Mouse (Mus musculus) intestine, embryonic 16.5 days (tissue): ENCODE measurements around the gene 4931409K22Rik. TPM values are rescaled to one million over a fixed set of nuclear protein-coding genes. Genes with fewer than 3 reads are reported as not detected.

Experiments used
- ATAC-seq: fragments of 200-750 bp; cut with Nextera tagmentation; 2 replicates; pipeline ENCODE4 v1.8.0; 2017; ENCODE audit warnings: moderate TSS enrichment, moderate library complexity
- H3K27ac ChIP-seq: fragments of 300-500 bp; sonication (generic); 2 replicates; pipeline ENCODE4 v1.5.1; 2014; ENCODE audit warnings: mild to moderate bottlenecking, low read length
- H3K27me3 ChIP-seq: fragments of 300-500 bp; sonication (generic); replicated peaks from 2 replicates; pipeline ENCODE4 v1.6.1; 2014; ENCODE audit warnings: low read length, control low read depth, mixed read lengths; ENCODE audit not compliant: control insufficient read depth, insufficient read depth
- H3K36me3 ChIP-seq: fragments of 300-500 bp; sonication (generic); 2 replicates; pipeline ENCODE4 v1.6.1; 2014; ENCODE audit warnings: low read length, control low read depth; ENCODE audit not compliant: control insufficient read depth, insufficient read depth
- H3K4me1 ChIP-seq: fragments of 300-500 bp; sonication (generic); 2 replicates; pipeline ENCODE4 v1.6.1; 2014; ENCODE audit warnings: low read length, control low read depth, mixed read lengths; ENCODE audit not compliant: control insufficient read depth, insufficient read depth
- H3K4me2 ChIP-seq: fragments of 300-500 bp; sonication (generic); 2 replicates; pipeline ENCODE4 v1.6.1; 2014; ENCODE audit warnings: low read depth, low read length, control low read depth
- H3K4me3 ChIP-seq: fragments of 300-500 bp; sonication (generic); 2 replicates; pipeline ENCODE4 v1.5.1; 2014; ENCODE audit warnings: mild to moderate bottlenecking, low read length
- H3K9ac ChIP-seq: fragments of 300-500 bp; sonication (generic); 2 replicates; pipeline ENCODE4 v1.6.1; 2014; ENCODE audit warnings: low read depth, low read length
- H3K9me3 ChIP-seq: fragments of 300-500 bp; sonication (generic); 2 replicates; pipeline ENCODE4 v1.6.1; 2016; ENCODE audit warnings: low read length, control low read depth; ENCODE audit not compliant: control insufficient read depth
- WGBS: fragments of 180-500 bp; shearing (Covaris S2); extraction: QIAGEN DNeasy Blood & Tissue Kit; methylation state at CpG from one replicate; pipeline ENCODE4 v1.1.7; 2014; 5-methylcytosine and 5-hydroxymethylcytosine counted together
- polyA plus RNA-seq: library from polyadenylated mRNA; unstranded; fragments of >200 nt; fragmentation: Nextera tagmentation; extraction: Ambion mirVana; gene quantifications from 2 replicates; pipeline ENCODE4 v1.2.1, GENCODE M21; 2015

Gene 4931409K22Rik
- polyA plus RNA-seq, result not detected in 2 replicates

DNA sequence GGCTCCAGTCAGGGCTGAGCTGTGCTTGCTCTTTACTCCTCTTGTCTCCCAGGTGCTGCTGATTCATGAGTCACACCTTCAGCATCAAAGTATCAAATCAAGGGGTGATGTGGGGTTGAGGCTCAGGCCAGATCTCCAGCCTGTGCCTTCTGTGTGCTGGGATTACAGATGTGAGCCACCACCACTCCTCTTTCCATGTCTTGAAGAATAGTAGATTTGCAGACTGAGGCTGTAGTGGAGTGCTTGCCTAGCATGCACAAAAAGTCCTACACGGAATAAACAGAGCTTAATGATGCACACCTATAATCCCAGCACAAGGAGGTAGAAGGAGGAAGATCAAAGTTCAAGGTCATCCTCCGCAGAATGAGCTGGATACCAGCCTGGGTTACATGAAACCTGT is at the start of gene 4931409K22Rik:
4931409K22Rik (minus strand) TSS at position 101 of the 400 bp plus-strand sequence.
- no peaks in the 10 kb centered on the region for H3K27me3 ChIP-seq
- no peak within 1 kb of the TSS for H3K27ac ChIP-seq
- H3K9me3 ChIP-seq, result no peaks in the 10 kb centered on the region
- H3K4me3 ChIP-seq, result no peak within 1 kb of the TSS
- ATAC-seq, result no peak
- no peak within 1 kb of the TSS for H3K9ac ChIP-seq
- WGBS, result 73% methylated on average over 2 of the region's 2 CpGs
- H3K36me3 ChIP-seq, result no peaks in the 10 kb centered on the region
- H3K4me1 ChIP-seq, result no peaks in the 10 kb centered on the region
- H3K4me2 ChIP-seq, result no peak within 1 kb of the TSS

GRCm38 (mm10) chr5:24605980-24606665 is 49.5 kb upstream of the 4931409K22Rik start:
- no peak overlapping the region for H3K4me3 ChIP-seq
- no peaks in the 10 kb centered on the region; the same call in 1 of the 2 replicates for H3K27me3 ChIP-seq
- 38% methylated on average over 14 of the region's 14 CpGs for WGBS
- H3K9ac ChIP-seq, result peak overlapping the region; percentile 82
- H3K9me3 ChIP-seq, result no peaks in the 10 kb centered on the region
- H3K36me3 ChIP-seq, result no peaks in the 10 kb centered on the region
- H3K4me1 ChIP-seq, result peaks cover 35% of the 10 kb centered on the region
- ATAC-seq, result no peak
- 0 out of 2 replicates have a peak overlapping the region, but pooled peaks have one; percentile 90 for H3K27ac ChIP-seq
- H3K4me2 ChIP-seq, result peak overlapping the region; percentile 72

DNA sequence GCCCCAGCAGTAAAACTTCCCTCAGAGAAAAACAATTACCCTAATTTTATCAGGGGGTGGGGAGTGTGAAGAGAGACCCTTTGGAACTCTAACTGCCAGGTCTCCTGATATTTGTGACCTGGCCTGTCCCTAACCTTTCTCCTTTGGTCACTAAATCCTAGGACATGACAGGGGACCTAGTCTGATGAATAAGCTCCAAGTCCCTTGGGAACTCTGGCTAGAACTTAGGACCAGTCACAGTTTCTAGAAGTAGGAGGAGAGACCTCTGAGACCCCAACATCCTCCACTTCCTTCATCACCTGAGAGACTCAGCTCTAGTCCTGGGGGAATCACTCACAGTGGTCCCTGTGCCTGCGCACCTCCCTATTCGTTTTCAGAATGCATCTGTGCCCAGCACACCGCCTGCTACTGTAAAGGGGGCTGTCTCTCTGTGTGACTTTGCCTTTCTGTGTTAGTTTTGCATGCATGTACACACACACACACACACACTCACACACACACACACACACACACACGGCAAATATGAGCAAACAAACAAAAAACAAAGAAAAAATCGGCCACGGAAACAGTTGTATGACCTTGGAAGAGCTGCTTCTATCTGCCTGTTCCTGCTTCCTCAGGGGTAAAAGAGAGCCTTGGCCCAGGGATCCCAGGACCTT is 48.8 kb upstream of the 4931409K22Rik start:
- peaks cover 5% of the 10 kb centered on the region; the same call in 1 of the 2 replicates for H3K27me3 ChIP-seq
- 23% methylated on average over 6 of the region's 6 CpGs for WGBS
- H3K4me2 ChIP-seq, result peak overlapping the region; percentile 72
- peak overlapping the region; percentile 74 for H3K4me3 ChIP-seq
- no peak for ATAC-seq
- peak overlapping the region; percentile 82 for H3K9ac ChIP-seq
- H3K9me3 ChIP-seq, result no peaks in the 10 kb centered on the region
- H3K27ac ChIP-seq, result peak overlapping the region; percentile 90
- H3K36me3 ChIP-seq, result no peaks in the 10 kb centered on the region
- peaks cover 42% of the 10 kb centered on the region for H3K4me1 ChIP-seq

- Histone ChIP-seq H3K4me3 (peak overlapping the region; percentile 74), H3K9ac (peak overlapping the region; percentile 82), H3K4me2 (peak overlapping the region; percentile 72), H3K27ac (peak overlapping the region; percentile 90), H3K9me3 (no peaks in the 10 kb centered on the region), H3K27me3 (peaks cover 5% of the 10 kb centered on the region; the same call in 1 of the 2 replicates), H3K36me3 (no peaks in the 10 kb centered on the region), H3K4me1 (peaks cover 44% of the 10 kb centered on the region)
- under 1% methylated on average over 45 of the region's 46 CpGs for WGBS
- ATAC-seq, result peak; percentile 74
Measured at GRCm38 (mm10) chr5:24604656-24605100, 48.1 kb upstream of the 4931409K22Rik start.

DNA sequence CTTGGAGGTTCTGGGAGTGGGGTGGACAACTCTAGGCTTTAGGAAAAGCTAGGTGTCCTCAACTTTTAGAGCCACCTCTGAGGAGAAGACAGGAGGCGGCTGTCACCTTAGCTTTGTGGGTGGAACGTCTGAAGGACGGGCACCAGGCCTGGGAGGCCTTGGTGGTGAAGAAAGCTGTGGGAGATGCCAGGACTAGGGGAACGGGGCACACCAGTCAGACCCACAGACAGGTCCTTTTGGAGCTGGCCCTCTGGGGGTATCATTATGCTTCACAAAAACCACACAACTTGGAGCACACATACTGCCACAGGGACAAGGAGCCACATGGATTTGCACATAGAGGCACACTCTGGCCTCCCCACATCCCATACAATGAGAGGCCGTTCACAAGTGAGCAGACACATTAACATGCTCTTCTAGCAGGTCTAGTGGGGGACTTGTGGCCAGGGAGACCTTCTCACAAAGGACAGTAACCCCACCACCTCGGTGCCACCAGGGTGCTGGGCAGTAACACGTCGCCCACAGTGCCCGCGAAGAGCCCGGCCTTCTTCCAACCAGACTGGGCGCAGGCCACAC is 47.6 kb upstream of the 4931409K22Rik start:
- peak overlapping the region; percentile 72 for H3K4me2 ChIP-seq
- peaks cover 45% of the 10 kb centered on the region for H3K4me1 ChIP-seq
- no peaks in the 10 kb centered on the region for H3K36me3 ChIP-seq
- peak overlapping the region; percentile 82 for H3K9ac ChIP-seq
- H3K27ac ChIP-seq, result peak overlapping the region; percentile 90
- H3K27me3 ChIP-seq, result peaks cover 7% of the 10 kb centered on the region
- 23% methylated on average over 12 of the region's 12 CpGs for WGBS
- ATAC-seq, result no peak
- H3K9me3 ChIP-seq, result no peaks in the 10 kb centered on the region
- H3K4me3 ChIP-seq, result peak overlapping the region; percentile 74

- peak overlapping the region; percentile 6; the same call in 1 of the 2 replicates for H3K4me3 ChIP-seq
- no peaks in the 10 kb centered on the region for H3K9me3 ChIP-seq
- H3K36me3 ChIP-seq, result no peaks in the 10 kb centered on the region
- H3K4me1 ChIP-seq, result peaks cover 51% of the 10 kb centered on the region
- peak overlapping the region; percentile 96 for H3K4me2 ChIP-seq
- H3K9ac ChIP-seq, result peak overlapping the region; percentile 85
- H3K27ac ChIP-seq, result peak overlapping the region; percentile 98
- WGBS, result 60% methylated on average over 8 of the region's 8 CpGs
- ATAC-seq, result no peak
- peaks cover 12% of the 10 kb centered on the region for H3K27me3 ChIP-seq
Measured at GRCm38 (mm10) chr5:24603431-24604010, 46.9 kb upstream of the 4931409K22Rik start.

DNA sequence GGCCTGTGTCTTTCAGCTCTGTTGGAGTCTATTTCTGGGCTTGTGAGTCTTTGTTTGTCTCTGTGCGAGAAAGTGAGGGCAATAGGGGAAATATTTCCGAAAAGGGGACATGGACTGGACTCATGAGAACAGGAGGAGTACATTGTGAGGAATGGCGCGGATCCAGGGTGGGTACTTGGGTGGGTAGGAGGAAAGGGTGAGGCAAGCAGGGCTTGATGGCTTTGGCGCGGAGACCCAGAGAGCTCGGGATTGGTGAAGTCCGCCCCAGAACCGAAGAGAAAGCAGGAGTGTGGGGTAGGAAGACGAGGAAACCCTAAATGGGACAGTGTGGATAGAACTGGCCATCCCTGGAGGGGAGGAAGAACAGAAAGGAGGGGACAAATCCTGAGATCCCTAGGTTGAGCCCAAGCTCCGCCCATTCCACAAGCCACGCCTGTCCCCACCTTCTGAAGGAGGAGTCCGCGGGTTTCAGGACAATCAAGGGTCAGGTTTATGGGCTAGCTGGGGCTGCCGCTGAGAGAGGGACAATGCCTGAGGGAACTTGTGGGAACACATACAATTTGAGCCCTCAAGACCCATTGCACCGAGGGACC is 46.2 kb upstream of the 4931409K22Rik start:
- H3K4me2 ChIP-seq, result peak overlapping the region; percentile 96
- 2% methylated on average over 16 of the region's 16 CpGs for WGBS
- H3K9me3 ChIP-seq, result no peaks in the 10 kb centered on the region
- H3K4me1 ChIP-seq, result peaks cover 58% of the 10 kb centered on the region
- H3K9ac ChIP-seq, result peak overlapping the region; percentile 85
- no peaks in the 10 kb centered on the region for H3K36me3 ChIP-seq
- H3K4me3 ChIP-seq, result peak overlapping the region; percentile 69
- peak overlapping the region; percentile 98 for H3K27ac ChIP-seq
- ATAC-seq, result peak; percentile 73
- H3K27me3 ChIP-seq, result peaks cover 15% of the 10 kb centered on the region

DNA sequence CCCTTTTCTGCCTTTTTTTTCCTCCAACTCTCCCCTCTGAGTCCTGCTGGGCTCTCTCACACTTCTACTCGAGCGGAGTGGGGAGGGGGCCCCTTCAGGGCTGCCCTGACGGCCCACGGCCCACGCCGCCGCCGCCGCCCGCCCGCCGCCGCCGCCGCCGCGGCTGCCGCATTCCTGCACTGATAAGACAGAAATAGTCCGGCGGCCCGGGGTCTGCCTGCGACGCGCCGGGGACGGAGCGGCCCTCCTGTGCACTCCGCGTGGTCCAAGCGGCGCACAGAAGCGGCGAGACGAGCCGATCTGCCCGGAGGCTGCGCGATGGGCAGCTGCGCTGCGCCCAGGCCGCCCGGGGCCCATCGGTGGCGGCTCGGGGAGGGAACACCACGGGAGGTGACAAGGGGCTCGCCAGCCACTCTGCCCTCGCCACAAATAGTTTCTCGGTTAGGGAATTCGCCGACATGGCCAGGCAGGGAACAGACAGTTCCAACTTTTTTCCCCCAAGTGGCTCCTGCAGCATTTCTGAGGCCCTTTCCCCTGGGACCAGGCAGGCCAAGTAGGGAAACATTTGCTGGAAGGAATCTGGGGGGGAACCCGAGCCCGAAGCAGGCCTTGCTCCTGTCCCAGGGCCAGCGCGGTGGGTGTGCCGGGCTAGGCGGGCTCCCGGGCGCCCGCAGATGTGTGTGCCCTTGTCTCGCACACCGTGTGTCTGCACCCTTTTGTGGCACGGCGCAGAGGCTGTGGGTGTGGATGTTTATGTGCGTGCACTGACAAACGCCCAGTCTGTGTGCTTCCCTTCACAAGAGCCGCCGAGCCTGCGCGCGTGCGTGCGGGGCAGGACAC is 45.5 kb upstream of the 4931409K22Rik start:
- peaks cover 60% of the 10 kb centered on the region for H3K4me1 ChIP-seq
- WGBS, result under 1% methylated on average over 71 of the region's 73 CpGs

More for the DNA sequence above, 45.5 kb upstream of the 4931409K22Rik start:
- Histone ChIP-seq H3K4me2 (peak overlapping the region; percentile 96), H3K27ac (peak overlapping the region; percentile 98), H3K36me3 (no peaks in the 10 kb centered on the region), H3K9me3 (no peaks in the 10 kb centered on the region), H3K27me3 (peaks cover 15% of the 10 kb centered on the region), H3K4me3 (peak overlapping the region; percentile 69), H3K9ac (peak overlapping the region; percentile 85)
- ATAC-seq, result peak; percentile 45
